Mouse (Mus musculus): Measurements from ENCODE around the gene Otud4. TPM values are rescaled to one million over a fixed set of nuclear protein-coding genes. Genes with fewer than 3 reads are reported as not detected.

The Otud4 gene
- 28.3 TPM for polyA plus RNA-seq (2014; fragmentation: Illumina TruSeq; extraction: RNeasy Lipid Tissue Mini Kit (QIAGEN cat#74804); ENCODE audit: low read depth, low replicate concordance)

DNA sequence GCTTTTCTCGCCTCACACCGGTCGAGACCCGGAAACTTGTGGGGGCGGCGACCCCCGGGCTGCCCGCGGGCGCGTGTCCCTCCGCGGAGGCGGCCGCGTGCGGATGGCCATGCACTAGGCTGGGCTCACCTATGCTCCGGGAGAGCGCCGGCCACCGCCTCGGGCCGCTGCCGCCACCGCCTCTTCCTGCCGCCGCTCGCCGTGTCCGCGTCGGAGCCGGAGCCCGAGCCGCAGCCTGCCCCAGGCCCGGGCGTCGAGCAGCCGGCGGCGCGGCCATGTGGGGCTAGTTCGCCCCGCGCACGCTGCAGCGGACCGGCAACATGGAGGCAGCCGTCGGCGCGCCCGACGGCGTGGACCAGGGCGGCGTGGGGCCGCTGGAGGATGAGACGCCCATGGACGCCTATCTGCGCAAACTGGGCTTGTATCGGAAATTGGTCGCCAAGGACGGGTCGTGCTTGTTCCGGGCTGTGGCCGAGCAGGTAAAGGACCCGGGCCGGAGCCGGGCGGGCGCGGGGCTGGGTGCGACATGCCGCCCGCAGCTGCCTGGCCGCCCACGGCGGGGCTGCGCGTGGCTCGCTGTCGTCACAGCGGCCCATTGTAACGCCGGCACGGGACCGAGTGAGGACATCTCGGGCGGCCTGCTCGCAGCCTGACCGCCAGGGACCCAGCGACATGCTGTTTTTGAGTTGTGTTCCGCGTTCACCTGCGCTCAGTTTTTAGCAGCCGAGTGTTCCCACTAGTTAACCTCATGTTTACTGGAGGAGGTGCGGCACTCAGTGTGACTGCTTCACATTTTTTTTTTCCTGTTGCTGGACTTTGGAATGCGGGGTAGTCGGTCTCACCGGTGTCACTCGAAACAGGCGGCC lies at the start of gene Otud4:
Gene Otud4 (plus strand): TSS at position 33 of the 866 bp plus-strand sequence.

DNA sequence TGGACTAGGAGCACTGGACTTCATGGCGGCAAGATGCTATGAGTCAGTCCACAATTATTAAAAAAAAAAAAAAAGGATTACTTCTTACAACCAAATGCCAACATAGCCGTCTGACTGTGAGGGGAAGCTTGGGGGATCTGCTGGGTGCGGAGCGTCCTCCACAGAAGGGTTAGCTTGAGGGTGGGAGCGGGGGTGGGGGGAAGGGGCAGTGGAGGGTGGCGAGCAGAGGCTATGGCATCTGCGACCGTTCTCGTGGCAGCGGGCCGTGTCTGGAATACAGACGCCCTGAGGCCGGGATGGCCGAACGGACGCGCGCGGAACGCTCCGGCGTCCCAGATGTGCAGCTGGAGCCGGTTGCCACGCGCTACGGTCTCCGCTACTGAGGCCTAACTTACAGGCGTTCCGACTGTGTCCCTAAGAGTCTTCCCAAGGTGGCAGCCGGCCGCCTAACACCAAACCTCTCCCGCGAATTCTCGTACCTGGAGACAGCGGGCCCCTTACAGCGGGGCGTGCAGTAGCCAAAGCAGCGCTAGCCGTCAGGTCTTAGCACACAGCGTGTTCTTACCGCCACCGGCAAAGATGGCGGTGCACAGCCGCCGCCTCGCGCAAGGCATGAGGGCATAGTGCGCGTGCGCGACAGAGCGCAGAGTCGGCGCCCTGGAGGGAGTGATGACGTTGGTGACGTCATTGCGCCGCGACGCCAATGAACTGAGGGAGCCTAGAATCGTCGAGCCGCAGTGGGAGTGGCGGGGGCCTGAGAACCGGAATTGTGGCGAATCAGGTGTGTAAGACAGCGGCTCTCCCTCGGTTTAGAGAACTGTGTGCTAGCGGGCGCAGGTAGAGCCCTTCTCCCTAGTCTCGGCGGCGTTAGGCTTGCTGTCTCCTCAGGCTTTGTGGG lies 71.9 kb downstream of the Otud4 start, which contains the start of the genes Abce1 and Anapc10:
Gene Abce1 (minus strand): TSS at position 677 of the 898 bp plus-strand sequence.
Gene Anapc10 (plus strand): TSS at position 757 of the 898 bp plus-strand sequence.

Other genes with a start within 250 kb of the Otud4 start
- 11.4 TPM for gene Smad1, start 240.1 kb upstream of the Otud4 start, polyA plus RNA-seq (2014; fragmentation: Illumina TruSeq; extraction: RNeasy Lipid Tissue Mini Kit (QIAGEN cat#74804); ENCODE audit: low read depth, low replicate concordance)
- gene Abce1, start 72.1 kb downstream of the Otud4 start, polyA plus RNA-seq (2014; fragmentation: Illumina TruSeq; extraction: RNeasy Lipid Tissue Mini Kit (QIAGEN cat#74804); ENCODE audit: low read depth, low replicate concordance), result 115 TPM
- gene Anapc10, start 72.2 kb downstream of the Otud4 start, polyA plus RNA-seq (2014; fragmentation: Illumina TruSeq; extraction: RNeasy Lipid Tissue Mini Kit (QIAGEN cat#74804); ENCODE audit: low read depth, low replicate concordance), result 12.6 TPM

All from liver, adult 10 weeks (tissue).